Mouse (Mus musculus) C2C12 (cell line): ENCODE results near the gene Habp2.

Experiments
- CEBPB ChIP-seq: IDR thresholded peaks from one replicate; pipeline ENCODE4 v1.6.1; 2011; ENCODE audit warnings: low read depth, mild to moderate bottlenecking, control low read depth, moderate library complexity
- CTCF ChIP-seq: IDR thresholded peaks from one replicate; pipeline ENCODE4 v1.5.1; 2011; ENCODE audit not compliant: control insufficient read depth, insufficient read depth, insufficient read length
- USF1 ChIP-seq: IDR thresholded peaks from one replicate; pipeline ENCODE4 v1.6.1; 2011; ENCODE audit warnings: low read depth, mild to moderate bottlenecking, control low read depth, moderate library complexity

DNA sequence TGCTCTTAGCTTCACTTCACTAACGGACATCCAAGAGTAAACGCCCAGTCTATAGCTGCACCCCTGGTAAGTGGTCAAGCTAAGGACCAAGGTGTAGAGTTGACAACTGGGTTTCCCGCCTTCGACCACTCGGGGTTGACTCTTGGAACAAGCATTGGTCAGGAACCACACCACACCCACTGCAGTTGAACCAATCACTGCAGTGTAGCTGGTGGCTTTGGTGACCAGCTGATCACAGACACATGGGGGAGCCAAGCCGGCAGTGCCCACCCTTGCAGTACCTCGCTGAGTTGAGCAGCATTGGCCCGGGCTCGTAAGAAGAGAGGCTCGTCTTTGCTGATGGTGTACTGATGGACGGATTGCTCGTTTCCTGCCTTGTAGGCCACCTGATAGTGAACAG is 68.3 kb downstream of the Habp2 start:
- TF ChIP-seq CTCF = no peak
- no peak for TF ChIP-seq USF1
- TF ChIP-seq CEBPB = no peak
